Mouse (Mus musculus): ENCODE data around the gene Azi2. TPM values are rescaled to one million over a fixed set of nuclear protein-coding genes. Genes with fewer than 3 reads are reported as not detected.

The Azi2 gene
- 33.0 and 36.5 TPM in 2 replicates for polyA plus RNA-seq (2015; fragmentation: Nextera tagmentation; extraction: Ambion mirVana)

DNA sequence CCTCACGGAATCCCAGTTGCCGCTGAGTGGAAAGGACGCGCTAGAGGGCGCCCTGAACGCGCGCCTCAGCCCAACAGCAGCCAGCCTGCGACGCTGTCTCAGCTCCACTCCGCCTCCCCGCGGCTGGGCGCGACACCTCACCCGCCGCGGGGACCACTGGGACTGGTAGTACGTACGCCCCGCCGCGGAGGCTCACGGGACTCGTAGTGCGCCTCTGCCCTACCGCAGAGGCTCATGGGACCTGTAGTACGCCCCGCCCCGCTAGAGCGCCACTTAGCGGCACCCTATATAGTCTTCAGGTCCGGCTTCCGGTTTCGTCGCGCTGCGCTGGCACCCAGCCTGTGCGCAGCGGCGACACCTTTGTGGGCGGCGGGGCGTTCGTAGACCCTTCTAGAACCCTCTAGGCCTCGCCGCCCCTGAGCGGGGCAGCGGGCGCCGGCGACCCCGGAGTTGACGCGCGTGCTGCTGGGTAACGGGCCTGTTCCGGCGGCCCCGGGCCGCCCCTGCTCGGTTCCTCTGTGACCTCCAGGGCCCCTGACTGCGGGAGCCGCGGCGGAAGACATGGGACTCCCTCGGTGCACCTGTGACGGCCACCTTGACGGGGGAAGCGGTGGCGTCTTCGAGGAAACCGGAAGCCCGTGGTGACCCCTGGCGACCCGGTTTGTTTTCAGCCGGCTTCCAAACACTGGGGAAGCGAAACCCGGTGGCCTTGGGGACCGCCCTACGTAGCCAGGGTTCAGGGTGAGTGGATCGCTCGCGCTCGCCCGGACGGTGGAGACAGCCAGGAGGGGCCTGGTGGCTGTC, at the start of gene Azi2:
Azi2 (plus strand) TSS at position 282 of the 804 bp plus-strand sequence.
- Histone ChIP-seq H3K4me3 (replicated peaks) (peak within 1 kb of the TSS; percentile 90), H3K27me3 (no peaks in the 10 kb centered on the region), H3K9me3 (replicated peaks) (no peaks in the 10 kb centered on the region), H3K4me2 (peak within 1 kb of the TSS; percentile 87), H3K9ac (peak within 1 kb of the TSS; percentile 90), H3K36me3 (replicated peaks) (peaks cover 5% of the 10 kb centered on the region; the same call in 1 of the 2 replicates), H3K4me1 (replicated peaks) (peaks cover 29% of the 10 kb centered on the region), H3K27ac (replicated peaks) (peak within 1 kb of the TSS; percentile 97)
- WGBS (ENCODE audit: insufficient replicate concordance) = under 1% methylated on average over 87 of the region's 87 CpGs
- ATAC-seq (ENCODE audit: insufficient read depth) = peak; percentile 98

DNA sequence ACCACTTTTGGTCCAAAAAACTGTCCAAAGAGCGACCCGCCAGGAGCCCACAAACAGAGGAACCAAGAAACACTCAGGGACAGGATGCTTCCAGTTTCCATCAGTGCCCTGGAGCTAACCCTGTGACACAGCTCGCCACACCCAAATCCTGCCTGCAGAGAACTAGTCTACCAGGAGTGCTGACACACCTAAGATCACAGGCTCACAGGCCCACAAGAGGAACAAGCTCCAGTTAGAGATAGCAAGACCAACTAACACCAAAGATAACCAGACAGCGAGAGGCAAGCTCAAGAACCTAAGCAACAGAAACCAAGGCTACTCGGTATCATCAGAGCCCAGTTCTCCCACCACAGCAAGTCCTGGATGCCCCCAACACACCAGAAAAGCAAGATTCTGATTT, 43.7 kb upstream of the Azi2 start:
- Histone ChIP-seq H3K9ac (no peak overlapping the region), H3K36me3 (replicated peaks) (no peaks in the 10 kb centered on the region), H3K4me3 (replicated peaks) (no peak overlapping the region), H3K4me2 (no peak overlapping the region), H3K4me1 (replicated peaks) (no peaks in the 10 kb centered on the region), H3K27ac (replicated peaks) (no peak overlapping the region), H3K27me3 (no peaks in the 10 kb centered on the region), H3K9me3 (replicated peaks) (no peaks in the 10 kb centered on the region)
- no peak for ATAC-seq (ENCODE audit: insufficient read depth)
- WGBS (ENCODE audit: insufficient replicate concordance) = 29% methylated on average over 5 of the region's 5 CpGs

DNA sequence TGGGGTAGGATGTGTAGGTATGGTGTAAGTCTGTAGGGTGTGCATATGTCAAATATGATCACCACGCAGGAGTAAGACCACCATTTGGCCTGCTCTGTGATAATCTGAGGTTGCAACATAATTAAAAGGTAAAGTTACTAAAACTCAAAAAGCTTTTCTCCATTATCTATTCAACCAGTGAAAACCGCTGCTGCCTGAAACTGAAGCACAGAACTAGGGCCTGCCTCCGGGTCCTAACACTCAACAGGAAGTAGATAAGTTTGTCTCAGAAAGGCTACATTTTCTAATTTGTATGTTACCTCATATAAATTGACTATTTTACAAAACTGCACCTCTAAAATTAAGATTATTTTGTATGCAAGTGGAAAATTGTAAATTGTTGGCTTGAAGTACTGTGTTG, 38.8 kb upstream of the Azi2 start:
- H3K9ac ChIP-seq = no peak overlapping the region
- no peaks in the 10 kb centered on the region for H3K27me3 ChIP-seq
- H3K36me3 ChIP-seq (replicated peaks) = no peaks in the 10 kb centered on the region
- no peaks in the 10 kb centered on the region for H3K9me3 ChIP-seq (replicated peaks)
- no peak overlapping the region for H3K4me3 ChIP-seq (replicated peaks)
- no peak overlapping the region for H3K4me2 ChIP-seq
- H3K27ac ChIP-seq (replicated peaks) = no peak overlapping the region
- H3K4me1 ChIP-seq (replicated peaks) = no peaks in the 10 kb centered on the region
- WGBS (ENCODE audit: insufficient replicate concordance) = 34% methylated on average over 3 of the region's 3 CpGs
- no peak for ATAC-seq (ENCODE audit: insufficient read depth)

DNA sequence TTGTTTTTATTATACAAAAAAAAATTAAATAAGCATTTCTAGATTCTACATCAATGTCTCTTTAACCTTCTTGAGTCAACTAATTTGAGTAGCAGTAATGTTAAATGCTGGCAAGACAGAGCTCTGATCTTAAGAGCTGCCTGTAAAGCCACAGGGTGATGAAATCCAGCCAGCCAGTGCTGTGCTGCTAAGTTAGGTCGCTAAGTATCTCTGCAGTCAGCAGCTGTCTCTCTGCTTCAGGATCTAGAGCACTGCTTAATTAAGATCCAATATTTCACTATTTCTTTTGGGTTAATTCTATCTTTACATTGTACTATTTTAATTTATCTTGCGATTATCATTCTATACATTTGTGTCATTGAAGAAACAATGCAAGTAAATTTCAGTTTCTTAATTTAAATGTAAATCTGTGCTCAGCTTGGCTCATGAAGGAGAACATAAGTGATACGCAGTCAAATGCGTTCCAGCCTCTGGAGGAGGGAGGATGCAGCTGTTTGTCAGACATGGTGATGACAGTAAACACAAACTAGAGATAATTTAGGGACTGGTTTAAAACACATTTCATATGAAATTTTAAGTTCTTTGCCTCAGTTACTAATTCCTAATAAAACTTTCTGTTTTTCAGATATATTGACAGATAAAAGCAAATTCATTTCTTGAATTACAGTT, 36.9 kb upstream of the Azi2 start:
- Histone ChIP-seq H3K4me2 (no peak overlapping the region), H3K27me3 (no peaks in the 10 kb centered on the region), H3K9ac (no peak overlapping the region), H3K4me1 (replicated peaks) (no peaks in the 10 kb centered on the region), H3K4me3 (replicated peaks) (no peak overlapping the region), H3K36me3 (replicated peaks) (no peaks in the 10 kb centered on the region), H3K27ac (replicated peaks) (no peak overlapping the region), H3K9me3 (replicated peaks) (no peaks in the 10 kb centered on the region)
- ATAC-seq (ENCODE audit: insufficient read depth) = no peak
- 62% methylated on average over 4 of the region's 4 CpGs for WGBS (ENCODE audit: insufficient replicate concordance)

DNA sequence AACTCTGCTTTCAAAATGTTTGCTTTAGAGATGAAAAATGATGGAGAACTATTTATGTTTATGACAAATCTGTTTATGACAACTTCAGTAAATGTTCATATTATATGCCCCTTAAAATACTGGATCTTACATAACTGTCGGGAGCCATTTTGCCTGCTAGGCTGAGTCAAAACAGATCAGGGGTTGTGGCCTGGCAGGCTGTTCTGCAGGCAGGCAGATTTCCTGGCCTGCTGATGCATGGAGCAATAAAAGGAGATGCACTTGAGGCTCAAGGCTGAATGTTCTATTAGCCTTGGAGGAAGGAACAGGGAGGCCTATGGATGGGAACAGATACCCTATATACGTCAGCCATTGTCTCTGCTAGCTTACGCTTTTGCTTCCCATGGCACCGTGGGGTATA, 36.4 kb upstream of the Azi2 start:
- Histone ChIP-seq H3K4me1 (replicated peaks) (no peaks in the 10 kb centered on the region), H3K4me2 (no peak overlapping the region), H3K9me3 (replicated peaks) (no peaks in the 10 kb centered on the region), H3K9ac (no peak overlapping the region), H3K27ac (replicated peaks) (no peak overlapping the region), H3K36me3 (replicated peaks) (no peaks in the 10 kb centered on the region), H3K27me3 (no peaks in the 10 kb centered on the region), H3K4me3 (replicated peaks) (no peak overlapping the region)
- no peak for ATAC-seq (ENCODE audit: insufficient read depth)
- WGBS (ENCODE audit: insufficient replicate concordance) = 72% methylated on average over 4 of the region's 4 CpGs

DNA sequence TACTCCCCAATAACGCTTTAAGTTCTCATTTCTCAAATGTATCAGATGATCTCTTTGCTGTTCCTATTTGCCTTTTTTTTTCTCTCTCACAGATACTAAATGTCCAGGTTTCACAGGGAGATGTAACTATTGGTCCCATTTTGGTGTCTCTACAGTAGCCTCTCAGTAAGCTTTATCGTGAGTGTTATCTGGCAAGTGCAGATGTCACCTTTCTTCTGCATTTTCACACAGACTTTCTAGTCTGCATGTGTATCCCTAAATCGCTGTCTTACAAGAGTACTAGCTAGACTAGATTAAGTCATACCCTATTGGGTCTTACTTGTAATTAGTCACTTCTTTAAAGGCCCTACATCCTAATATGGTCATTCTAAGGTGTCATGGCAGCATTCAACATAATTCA, 27.4 kb upstream of the Azi2 start:
- Histone ChIP-seq H3K9me3 (replicated peaks) (no peaks in the 10 kb centered on the region), H3K9ac (no peak overlapping the region), H3K27me3 (no peaks in the 10 kb centered on the region), H3K27ac (replicated peaks) (no peak overlapping the region), H3K4me2 (no peak overlapping the region), H3K4me3 (replicated peaks) (no peak overlapping the region), H3K36me3 (replicated peaks) (no peaks in the 10 kb centered on the region), H3K4me1 (replicated peaks) (no peaks in the 10 kb centered on the region)
- 59% methylated on average over 3 of the region's 3 CpGs for whole genome bisulfite sequencing (ENCODE audit: insufficient replicate concordance)
- no peak for ATAC-seq (ENCODE audit: insufficient read depth)

DNA sequence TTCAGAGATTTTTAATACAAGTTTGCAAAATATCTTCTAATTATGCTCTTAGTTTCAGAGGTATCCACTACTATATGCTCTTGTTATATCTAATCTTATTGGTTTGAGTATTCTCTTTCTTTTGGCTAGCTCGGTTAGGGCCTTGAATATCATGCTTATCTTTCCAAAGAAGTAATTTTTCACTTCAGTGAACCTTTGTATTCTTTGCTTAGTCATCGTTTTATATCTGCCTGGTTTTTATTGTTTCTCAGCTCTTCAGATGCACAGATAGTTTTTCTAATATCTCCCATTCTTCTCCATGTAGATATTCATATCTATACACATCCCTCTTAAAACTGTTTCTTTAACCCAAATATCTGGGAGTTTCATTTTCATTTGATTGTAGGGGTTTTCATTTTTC, 15.3 kb upstream of the Azi2 start:
- Histone ChIP-seq H3K27me3 (no peaks in the 10 kb centered on the region), H3K9me3 (replicated peaks) (no peaks in the 10 kb centered on the region), H3K4me1 (replicated peaks) (no peaks in the 10 kb centered on the region), H3K4me3 (replicated peaks) (no peak overlapping the region), H3K9ac (no peak overlapping the region), H3K27ac (replicated peaks) (no peak overlapping the region), H3K4me2 (no peak overlapping the region), H3K36me3 (replicated peaks) (no peaks in the 10 kb centered on the region)
- no peak for ATAC-seq (ENCODE audit: insufficient read depth)
- 35% methylated on average over 2 of the region's 2 CpGs for WGBS (ENCODE audit: insufficient replicate concordance)

DNA sequence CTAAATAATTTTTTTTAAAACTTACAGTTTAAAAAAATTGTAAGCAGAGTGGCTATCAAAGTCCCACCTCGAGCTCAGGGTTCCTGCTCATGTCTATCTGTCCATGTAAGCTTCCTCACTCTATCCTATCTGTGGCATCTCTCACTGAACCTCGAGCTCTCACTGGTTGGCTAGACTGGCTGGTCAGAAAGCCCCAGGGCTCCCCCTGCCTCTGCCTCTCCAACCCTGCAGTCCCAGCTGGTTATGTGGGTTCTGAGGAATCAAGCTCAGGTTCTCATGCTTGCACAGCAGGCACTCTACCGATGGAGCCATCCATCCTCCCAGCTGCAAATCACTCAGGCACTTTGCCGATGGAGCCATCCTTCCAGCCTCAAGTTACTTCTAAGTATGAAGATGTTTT, 10.8 kb upstream of the Azi2 start:
- no peaks in the 10 kb centered on the region for H3K27me3 ChIP-seq
- WGBS (ENCODE audit: insufficient replicate concordance) = 30% methylated on average over 4 of the region's 4 CpGs
- H3K9me3 ChIP-seq (replicated peaks) = no peaks in the 10 kb centered on the region
- H3K27ac ChIP-seq (replicated peaks) = no peak overlapping the region
- no peak for ATAC-seq (ENCODE audit: insufficient read depth)
- H3K4me2 ChIP-seq = no peak overlapping the region
- H3K36me3 ChIP-seq (replicated peaks) = no peaks in the 10 kb centered on the region
- no peaks in the 10 kb centered on the region for H3K4me1 ChIP-seq (replicated peaks)
- no peak overlapping the region for H3K9ac ChIP-seq
- H3K4me3 ChIP-seq (replicated peaks) = no peak overlapping the region

DNA sequence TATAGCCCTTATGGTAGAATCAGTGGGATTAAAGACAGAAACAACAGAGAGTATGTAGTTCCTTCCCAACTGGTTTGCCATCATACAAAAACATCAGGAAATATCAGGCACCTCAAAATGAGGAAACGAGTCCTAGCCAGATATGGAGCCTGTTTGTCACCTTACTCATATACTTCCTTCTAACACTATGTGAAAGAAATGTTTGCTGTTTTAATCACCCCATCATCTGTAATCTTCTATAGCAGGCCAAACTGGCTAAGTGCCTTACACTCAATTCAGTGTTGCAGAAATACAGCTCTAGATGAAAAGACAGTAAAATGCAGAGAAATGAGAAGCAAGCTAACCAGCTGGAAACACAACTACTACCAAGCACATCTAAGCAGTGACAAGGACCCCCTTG, 10.0 kb upstream of the Azi2 start:
- no peaks in the 10 kb centered on the region for H3K9me3 ChIP-seq (replicated peaks)
- no peak overlapping the region for H3K4me3 ChIP-seq (replicated peaks)
- H3K27ac ChIP-seq (replicated peaks) = no peak overlapping the region
- no peaks in the 10 kb centered on the region for H3K4me1 ChIP-seq (replicated peaks)
- H3K4me2 ChIP-seq = no peak overlapping the region
- H3K27me3 ChIP-seq = no peaks in the 10 kb centered on the region
- no peak overlapping the region for H3K9ac ChIP-seq
- no peaks in the 10 kb centered on the region for H3K36me3 ChIP-seq (replicated peaks)
- WGBS (ENCODE audit: insufficient replicate concordance) = 11% methylated on average over 1 of the region's 1 CpGs
- no peak for ATAC-seq (ENCODE audit: insufficient read depth)

DNA sequence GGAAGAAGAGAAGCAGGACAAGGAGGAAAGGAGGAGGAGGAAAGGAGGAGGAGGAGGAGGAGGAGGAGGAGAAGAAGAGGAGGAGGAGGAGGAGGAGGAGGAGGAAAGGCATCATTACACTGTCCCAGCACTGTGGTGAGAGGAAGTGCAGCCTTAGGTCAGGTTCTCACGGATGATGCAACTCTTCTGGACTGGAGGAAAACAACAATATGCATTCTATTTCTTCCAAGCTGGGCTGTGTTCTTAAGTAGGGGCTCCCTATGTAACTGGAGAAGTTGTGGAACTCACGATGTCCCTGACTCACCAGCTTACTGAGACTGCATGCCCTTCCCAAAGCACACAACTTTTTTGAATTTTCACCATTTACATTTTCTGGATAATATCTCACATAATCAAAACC, 8.6 kb upstream of the Azi2 start:
- ATAC-seq (ENCODE audit: insufficient read depth) = no peak
- WGBS (ENCODE audit: insufficient replicate concordance) = 21% methylated on average over 2 of the region's 2 CpGs
- Histone ChIP-seq H3K27ac (replicated peaks) (no peak overlapping the region), H3K9ac (no peak overlapping the region), H3K9me3 (replicated peaks) (no peaks in the 10 kb centered on the region), H3K4me3 (replicated peaks) (no peak overlapping the region), H3K4me1 (replicated peaks) (no peaks in the 10 kb centered on the region), H3K4me2 (no peak overlapping the region), H3K36me3 (replicated peaks) (no peaks in the 10 kb centered on the region), H3K27me3 (no peaks in the 10 kb centered on the region)

DNA sequence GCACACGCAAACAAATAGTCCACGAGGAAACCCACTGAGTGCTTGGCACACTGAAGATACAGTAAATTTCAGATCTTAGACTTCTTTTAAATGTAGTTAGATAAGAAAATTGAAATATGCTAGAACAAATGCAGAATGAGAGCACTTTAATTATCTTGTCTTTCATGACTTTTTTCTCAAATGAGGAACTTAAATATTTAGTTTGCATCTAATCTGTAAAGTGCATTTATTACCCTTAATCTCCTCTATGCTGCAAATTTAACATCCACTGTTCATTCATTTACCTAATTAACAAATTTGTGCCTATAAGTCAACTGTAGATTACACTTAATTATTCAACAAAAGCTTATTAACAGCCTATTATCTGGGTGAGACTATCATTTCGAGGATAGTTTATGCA, 5.3 kb upstream of the Azi2 start:
- no peaks in the 10 kb centered on the region for H3K9me3 ChIP-seq (replicated peaks)
- H3K4me3 ChIP-seq (replicated peaks) = no peak overlapping the region
- ATAC-seq (ENCODE audit: insufficient read depth) = no peak
- H3K36me3 ChIP-seq (replicated peaks) = no peaks in the 10 kb centered on the region
- peaks cover 3% of the 10 kb centered on the region for H3K4me1 ChIP-seq (replicated peaks)
- H3K9ac ChIP-seq = no peak overlapping the region
- no peak overlapping the region for H3K27ac ChIP-seq (replicated peaks)
- H3K4me2 ChIP-seq = no peak overlapping the region
- no peaks in the 10 kb centered on the region for H3K27me3 ChIP-seq
- WGBS (ENCODE audit: insufficient replicate concordance) = 53% methylated on average over 3 of the region's 3 CpGs

Data from liver, embryonic 15.5 days (tissue).